Mouse (Mus musculus) gastrocnemius, adult 2 months (tissue): ENCODE data around the gene Hoxd9. TPM values are rescaled to one million over a fixed set of nuclear protein-coding genes. Genes with fewer than 3 reads are reported as not detected.

ENCODE experiments used
- DNase-seq: peaks from one replicate; pipeline ENCODE4 v3.0.0; 2022
- H3K27ac ChIP-seq: fragments of 200-600 bp; 2 replicates; pipeline ENCODE4 v1.8.1; 2022; ENCODE audit warnings: mild to moderate bottlenecking
- H3K4me3 ChIP-seq: fragments of 200-600 bp; 2 replicates; pipeline ENCODE4 v1.8.1; 2022; ENCODE audit warnings: mild to moderate bottlenecking, moderate library complexity
- CTCF ChIP-seq: fragments of 200-600 bp; IDR thresholded peaks from 2 replicates; pipeline ENCODE4 v1.8.1; 2022; ENCODE audit warnings: antibody characterized with exemption, mild to moderate bottlenecking, moderate library complexity
- intact Hi-C: fragments of 180-260 bp; cut with DNase I; formaldehyde crosslinking; loops from one replicate; pipeline ENCODE4 v1.15.1; 2025
- total RNA-seq, 2 experiments: library from RNA; stranded (reverse); gene quantifications; 2 replicates each; pipeline ENCODE4 v1.2.3; 2021

The Hoxd9 gene
- total RNA-seq, 2 experiments from 2014 or later = 15.8 to 19.1 TPM

DNA sequence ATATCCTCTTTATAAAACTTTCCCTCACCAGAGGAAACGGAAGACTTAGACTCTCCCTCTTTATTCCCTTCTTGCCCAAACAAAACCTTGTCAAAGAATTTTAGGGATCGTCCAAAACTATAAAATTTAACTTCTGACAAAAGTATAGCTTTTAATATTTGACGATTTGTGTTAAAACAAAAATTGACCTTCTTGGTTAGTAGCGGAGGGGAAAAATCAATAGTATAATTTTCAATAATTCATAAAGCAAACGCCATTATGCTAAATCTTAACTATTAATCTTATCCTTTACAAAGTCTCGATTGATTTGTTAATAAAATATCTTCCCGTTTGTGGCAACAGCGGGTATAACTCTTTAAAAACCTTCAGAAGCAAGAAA, 7.2 kb upstream of the Hoxd9 start:
- DNase-seq = no peak
- Histone ChIP-seq H3K4me3 (peak overlapping the region; percentile 79; the same call in 1 of the 2 replicates), H3K27ac (peak overlapping the region; percentile 41)
- intact Hi-C loops = no loop called here
- TF ChIP-seq CTCF = no peak

DNA sequence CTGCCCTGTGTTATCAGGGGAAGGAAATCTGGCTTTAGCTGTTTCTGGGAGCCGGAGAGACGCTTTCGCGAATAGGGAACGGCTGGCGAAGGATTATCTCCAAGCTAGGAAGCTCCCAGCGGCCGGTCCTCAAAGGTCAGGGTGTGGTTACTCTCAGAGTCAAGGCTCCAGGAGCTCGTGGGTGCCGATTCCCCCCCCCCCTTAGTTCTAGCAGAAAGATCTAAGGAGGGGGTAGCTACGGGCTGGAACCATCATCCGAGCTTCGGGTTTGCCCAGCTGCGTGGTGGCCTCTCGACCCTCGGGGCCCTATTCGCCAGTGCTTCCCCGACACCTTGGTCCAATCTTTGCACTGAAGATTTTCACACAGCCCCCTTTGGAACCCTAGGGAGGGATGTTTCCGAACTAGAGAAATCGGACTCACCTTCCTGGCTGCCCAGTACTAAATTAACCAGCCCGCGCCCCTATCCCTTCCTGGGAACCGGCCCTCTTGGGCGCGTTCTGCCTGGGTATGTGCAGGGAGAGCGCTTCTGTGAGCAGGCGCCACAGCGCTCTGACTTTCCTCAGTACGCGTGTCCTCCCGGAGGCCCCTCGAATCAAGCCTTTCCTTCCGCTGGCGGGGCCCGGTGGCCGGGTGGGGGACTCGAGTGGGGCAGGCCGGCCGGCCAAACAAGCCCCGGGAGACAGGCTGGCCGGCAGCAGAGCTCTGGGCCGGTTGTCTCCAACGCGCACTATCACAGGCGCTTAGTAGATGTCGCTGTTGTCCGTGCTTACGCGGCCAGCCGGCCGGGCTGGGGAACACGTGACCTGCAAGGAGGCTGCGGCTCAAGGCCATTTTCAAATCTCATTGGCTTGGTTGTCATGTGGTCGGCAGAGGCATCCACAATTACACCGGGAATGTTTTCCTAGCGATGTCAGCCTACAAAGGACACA, 6.2 kb upstream of the Hoxd9 start, which contains the start of gene Hoxd10:
Gene Hoxd10, plus strand, starts transcription at position 903 of the 930 bp plus-strand sequence.
- peak within 1 kb of the TSS; percentile 86 for H3K27ac ChIP-seq
- intact Hi-C loops = no loop called here

DNA sequence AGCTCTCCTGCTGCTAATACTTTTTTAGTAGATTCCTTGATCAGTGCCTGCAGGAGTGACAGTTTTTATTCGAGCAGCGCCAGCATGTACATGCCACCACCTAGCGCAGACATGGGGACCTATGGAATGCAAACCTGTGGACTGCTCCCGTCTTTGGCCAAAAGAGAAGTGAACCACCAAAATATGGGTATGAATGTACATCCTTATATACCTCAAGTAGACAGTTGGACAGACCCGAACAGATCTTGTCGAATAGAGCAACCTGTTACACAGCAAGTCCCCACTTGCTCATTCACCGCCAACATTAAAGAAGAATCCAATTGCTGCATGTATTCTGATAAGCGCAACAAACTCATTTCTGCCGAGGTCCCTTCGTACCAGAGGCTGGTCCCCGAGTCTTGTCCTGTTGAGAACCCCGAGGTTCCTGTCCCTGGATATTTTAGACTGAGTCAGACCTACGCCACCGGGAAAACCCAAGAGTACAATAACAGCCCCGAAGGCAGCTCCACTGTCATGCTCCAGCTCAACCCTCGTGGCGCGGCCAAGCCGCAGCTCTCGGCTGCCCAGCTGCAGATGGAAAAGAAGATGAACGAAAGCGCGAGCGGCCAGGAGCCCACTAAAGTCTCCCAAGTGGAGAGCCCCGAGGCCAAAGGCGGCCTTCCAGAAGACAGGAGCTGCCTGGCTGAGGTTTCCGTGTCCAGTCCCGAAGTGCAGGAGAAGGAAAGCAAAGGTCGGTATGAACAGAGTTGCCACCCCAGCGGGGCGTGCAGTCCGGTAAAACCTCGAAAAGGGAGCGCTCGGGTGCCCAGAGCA, 5.3 kb upstream of the Hoxd9 start:
- Histone ChIP-seq H3K4me3 (peak overlapping the region; percentile 79), H3K27ac (peak overlapping the region; percentile 86)
- intact Hi-C loops = no loop called here
- no peak for TF ChIP-seq CTCF
- DNase-seq = no peak

More for the DNA sequence above, 6.2 kb upstream of the Hoxd9 start, which contains the start of gene Hoxd10:
- peak; percentile 73 for TF ChIP-seq CTCF
- DNase-seq = peak; percentile 88
- peak within 1 kb of the TSS; percentile 79 for H3K4me3 ChIP-seq

DNA sequence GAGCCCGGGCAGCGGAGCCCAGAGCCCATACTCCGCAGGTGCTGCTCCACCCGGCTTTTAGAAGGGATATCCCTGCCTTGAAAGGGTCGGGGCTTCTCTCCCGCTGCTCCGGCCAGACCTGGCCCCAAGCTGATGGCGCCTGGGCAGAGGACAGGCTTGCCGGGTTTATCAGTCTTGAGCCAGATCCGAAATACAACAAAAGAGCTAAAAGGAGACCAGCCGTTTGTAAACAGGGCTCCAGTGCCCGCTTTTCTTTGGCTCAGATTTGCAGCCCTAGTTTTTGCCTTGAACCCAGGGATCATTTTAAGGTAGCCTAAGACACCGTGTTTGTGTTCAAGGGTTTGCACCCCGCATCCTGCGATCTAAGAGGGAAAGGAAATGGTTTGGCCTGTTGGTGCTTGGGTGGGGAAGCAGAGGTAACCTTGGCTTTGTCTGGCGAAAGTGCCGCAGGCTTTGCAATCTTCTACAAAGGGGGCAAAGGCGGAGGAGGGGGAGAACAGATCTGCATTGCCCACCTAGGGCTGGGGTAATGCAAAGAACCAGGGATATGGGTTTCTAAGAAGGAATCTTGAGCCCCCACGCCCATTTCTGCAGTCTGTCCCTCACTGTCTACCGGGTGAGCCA, 4.6 kb upstream of the Hoxd9 start:
- intact Hi-C loops = no loop called here
- no peak for DNase-seq
- TF ChIP-seq CTCF = no peak
- Histone ChIP-seq H3K27ac (peak overlapping the region; percentile 86), H3K4me3 (peak overlapping the region; percentile 79)

DNA sequence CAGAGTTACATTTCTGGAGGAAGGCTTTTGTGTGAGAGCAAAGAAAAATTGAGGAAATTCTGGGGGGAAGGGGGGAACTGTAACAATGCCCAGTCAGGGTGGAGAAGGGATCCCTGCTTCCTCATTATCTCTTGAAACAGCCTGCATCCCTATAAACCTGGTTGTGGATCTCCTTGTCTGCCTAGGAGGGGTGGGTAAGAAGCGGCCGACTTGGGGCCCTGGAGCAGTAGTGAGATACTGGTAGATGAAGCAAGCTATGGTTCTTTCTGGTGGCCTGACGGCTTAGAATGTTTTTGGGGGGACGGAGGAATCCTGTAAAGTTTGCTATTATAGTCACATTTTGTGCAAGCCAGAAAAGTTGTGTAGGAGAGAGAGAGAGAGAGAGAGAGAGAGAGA, 4.1 kb upstream of the Hoxd9 start:
- Histone ChIP-seq H3K27ac (no peak overlapping the region), H3K4me3 (peak overlapping the region; percentile 79)
- intact Hi-C loops = no loop called here
- DNase-seq = no peak
- no peak for TF ChIP-seq CTCF

DNA sequence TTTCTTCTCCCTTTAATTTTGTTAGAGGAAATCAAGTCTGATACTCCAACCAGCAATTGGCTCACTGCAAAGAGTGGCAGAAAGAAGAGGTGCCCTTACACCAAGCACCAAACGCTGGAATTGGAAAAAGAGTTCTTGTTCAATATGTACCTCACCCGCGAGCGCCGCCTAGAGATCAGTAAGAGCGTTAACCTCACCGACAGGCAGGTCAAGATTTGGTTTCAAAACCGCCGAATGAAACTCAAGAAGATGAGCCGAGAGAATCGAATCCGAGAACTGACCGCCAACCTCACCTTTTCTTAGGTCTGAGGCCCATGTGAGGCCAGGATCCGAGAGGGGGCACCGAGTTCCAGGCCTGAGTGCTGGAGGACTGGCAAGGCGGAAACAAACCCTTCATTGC, 3.5 kb upstream of the Hoxd9 start:
- peak overlapping the region; percentile 17; the same call in 1 of the 2 replicates for H3K4me3 ChIP-seq
- no peak overlapping the region for H3K27ac ChIP-seq
- DNase-seq = no peak
- peak; percentile 57 for TF ChIP-seq CTCF
- intact Hi-C loops = no loop called here

DNA sequence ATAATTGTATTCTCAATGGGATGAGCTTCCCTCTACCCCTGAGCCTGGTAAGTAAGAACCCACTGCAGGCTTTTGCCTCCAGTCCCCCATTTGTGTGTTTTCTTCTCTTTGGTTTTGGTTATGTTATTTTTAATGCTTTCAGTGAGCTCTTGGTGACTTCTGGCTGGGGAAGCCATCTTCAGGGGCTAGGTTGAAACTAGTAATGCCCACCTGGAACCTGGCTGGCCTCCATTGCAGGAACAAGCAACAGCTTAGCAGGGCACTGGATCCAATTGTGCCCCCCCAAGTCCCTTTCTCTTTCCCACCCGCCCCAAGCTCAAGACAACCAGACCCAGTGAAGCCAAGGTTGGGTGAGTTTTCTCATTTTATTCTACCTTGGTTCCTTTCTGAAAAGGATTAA, 2.1 kb upstream of the Hoxd9 start:
- TF ChIP-seq CTCF = no peak
- Histone ChIP-seq H3K4me3 (no peak overlapping the region), H3K27ac (no peak overlapping the region)
- intact Hi-C loops = no loop called here
- no peak for DNase-seq

DNA sequence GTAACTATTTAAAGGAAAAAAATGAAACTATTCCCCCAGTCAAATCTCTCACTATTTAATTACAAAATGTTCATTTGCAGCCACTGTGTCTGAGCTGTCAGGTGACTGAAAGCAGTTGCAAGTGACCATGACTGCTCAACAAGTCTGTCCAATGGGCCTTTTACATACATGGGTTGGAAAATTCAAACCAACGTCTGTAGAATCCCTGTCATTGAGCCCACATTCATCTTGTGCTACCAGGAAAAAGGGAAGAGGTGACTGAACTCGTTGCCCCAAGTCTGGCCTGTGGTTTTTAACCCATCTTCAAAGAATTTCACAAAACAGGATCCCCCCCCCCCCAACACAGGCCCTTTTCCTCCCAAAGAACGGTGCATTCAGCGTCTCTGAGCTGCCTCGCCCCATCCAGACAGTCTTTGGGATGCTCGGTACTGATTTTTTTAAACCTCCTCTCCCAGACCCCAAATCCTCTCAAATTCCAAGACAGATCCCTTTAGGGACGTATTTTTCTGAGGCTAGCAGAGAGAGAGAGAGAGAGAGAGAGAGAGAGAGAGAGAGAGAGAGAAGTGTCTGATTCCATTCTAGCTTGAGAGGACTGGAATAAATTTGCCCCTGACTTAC, 1.6 kb upstream of the Hoxd9 start:
- intact Hi-C loops = no loop called here
- Histone ChIP-seq H3K27ac (no peak overlapping the region), H3K4me3 (no peak overlapping the region)
- DNase-seq = no peak
- TF ChIP-seq CTCF = no peak

DNA sequence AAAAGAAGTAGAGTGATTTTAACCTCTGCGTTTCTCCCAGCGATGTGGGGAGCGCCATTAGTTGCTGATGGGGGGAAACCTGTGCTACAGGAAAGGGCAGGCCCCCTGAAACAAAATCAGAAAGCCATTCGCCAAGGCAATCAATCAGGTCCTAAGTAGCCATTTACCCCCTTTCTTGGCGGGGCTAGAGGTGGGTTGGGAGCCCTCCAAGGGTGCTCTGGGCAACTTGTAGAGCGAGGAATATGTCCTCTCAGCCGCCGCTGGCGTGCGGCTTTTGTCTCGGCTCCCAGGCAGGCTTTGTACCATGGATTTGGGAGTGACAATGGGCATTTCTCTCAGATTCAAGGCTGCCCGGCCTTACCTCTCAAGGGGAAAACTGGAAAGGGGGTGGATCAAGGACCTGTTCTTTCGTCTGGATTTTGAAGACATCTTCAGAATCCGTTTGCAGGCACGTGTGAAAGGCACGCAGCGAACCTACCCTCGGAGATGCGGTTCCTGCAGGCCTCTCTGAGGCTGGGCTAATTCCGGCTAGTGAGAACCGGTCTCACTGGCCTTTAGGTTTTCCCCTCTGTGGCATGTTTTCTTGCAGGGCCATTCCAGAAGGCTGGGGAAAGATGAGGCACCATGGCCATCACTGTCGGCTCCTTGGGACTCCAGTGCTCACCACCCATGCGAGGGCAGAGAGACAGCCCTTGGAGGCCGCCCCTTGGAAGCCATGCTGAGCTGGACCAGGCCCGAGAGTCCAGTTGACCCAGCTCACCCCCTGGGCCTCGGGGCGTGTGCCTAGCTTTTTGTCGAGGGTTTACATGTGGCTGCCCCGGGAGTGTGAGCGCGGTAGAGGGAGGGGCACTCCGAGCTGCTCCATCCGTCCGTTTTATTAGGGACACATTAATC, 838 bp upstream of the Hoxd9 start:
- intact Hi-C loops = no loop called here
- Histone ChIP-seq H3K27ac (peak overlapping the region; percentile 98), H3K4me3 (peak overlapping the region; percentile 93)
- no peak for DNase-seq
- TF ChIP-seq CTCF = no peak

DNA sequence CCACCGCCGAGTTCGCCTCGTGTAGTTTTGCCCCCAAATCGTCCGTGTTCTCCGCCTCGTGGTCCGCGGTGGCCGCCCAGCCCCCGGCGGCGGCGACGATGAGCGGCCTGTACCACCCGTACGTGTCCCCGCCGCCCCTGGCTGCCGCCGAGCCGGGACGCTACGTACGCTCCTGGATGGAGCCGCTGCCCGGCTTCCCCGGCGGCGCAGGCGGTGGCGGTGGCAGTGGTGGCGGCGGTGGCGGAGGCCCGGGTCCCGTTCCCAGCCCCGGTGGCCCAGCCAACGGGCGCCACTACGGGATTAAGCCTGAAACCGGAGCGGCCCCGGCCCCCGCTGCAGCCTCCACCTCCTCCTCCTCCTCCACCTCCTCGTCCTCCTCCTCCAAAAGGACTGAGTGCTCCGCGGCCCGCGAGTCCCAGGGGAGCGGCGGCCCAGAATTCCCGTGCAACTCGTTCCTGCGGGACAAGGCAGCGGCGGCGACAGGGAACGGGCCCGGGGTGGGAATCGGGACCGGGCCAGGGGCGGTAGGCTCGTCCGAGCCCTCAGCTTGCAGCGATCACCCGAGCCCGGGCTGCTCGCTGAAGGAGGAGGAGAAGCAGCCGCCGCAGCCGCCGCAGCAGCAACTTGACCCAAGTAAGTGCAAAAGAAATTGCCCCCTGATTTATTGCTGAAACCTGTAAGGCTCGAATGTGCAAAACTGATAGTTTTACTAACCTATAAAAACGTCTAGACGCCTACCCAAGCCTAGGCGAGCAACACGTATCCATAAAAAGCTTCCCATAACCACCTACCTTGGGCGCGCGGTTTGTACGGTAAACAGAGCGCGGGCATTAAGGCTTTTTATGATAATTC, 900 bp downstream of the Hoxd9 start:
- peak overlapping the region; percentile 98 for H3K27ac ChIP-seq
- TF ChIP-seq CTCF = no peak
- intact Hi-C loops = no loop called here
- H3K4me3 ChIP-seq = peak overlapping the region; percentile 93
- DNase-seq = peak; percentile 82

DNA sequence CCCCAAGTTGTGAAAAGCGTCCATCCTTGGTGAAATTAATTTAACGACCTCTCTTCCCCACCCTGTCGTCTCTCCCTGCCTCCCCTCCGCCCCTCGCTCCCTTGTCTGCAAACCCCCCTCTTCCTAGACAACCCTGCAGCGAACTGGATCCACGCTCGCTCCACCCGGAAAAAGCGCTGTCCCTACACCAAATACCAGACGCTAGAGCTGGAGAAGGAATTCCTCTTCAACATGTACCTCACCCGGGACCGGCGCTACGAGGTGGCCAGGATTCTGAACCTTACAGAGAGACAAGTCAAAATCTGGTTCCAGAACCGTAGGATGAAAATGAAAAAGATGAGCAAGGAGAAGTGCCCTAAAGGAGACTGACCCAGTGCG, 1.5 kb downstream of the Hoxd9 start:
- TF ChIP-seq CTCF = no peak
- Histone ChIP-seq H3K27ac (peak overlapping the region; percentile 98), H3K4me3 (peak overlapping the region; percentile 93)
- peak; percentile 31 for DNase-seq
- intact Hi-C loops = no loop called here
